Mouse (Mus musculus) forebrain, embryonic 14.5 days (tissue): ENCODE measurements around the gene Grid2ip. TPM values are rescaled to one million over a fixed set of nuclear protein-coding genes. Genes with fewer than 3 reads are reported as not detected.
A peak's percentile ranks its signal among the peaks of the same experiment; 100 is the strongest.

ENCODE experiments used
- ATAC-seq: fragments of 200-750 bp; cut with Nextera tagmentation; 2 replicates; pipeline ENCODE4 v1.8.0; 2017; ENCODE audit warnings: mild to moderate bottlenecking, moderate library complexity
- DNase-seq: peaks from one replicate; pipeline ENCODE4 v3.0.0-alpha.2; 2015; ENCODE audit warnings: low spot score
- H3K27ac ChIP-seq: fragments of 300-500 bp; sonication (generic); 2 replicates; pipeline ENCODE4 v1.5.1; 2014; ENCODE audit warnings: low read depth, mild to moderate bottlenecking, control low read depth, low read length, moderate library complexity
- H3K27me3 ChIP-seq: fragments of 300-500 bp; sonication (generic); replicated peaks from 2 replicates; pipeline ENCODE4 v1.6.1; 2014; ENCODE audit warnings: low read length, control low read depth, mixed read lengths; ENCODE audit not compliant: control insufficient read depth, insufficient read depth
- H3K36me3 ChIP-seq: fragments of 300-500 bp; sonication (generic); 2 replicates; pipeline ENCODE4 v1.6.1; 2014; ENCODE audit warnings: low read length, control low read depth; ENCODE audit not compliant: control insufficient read depth, insufficient read depth
- H3K4me1 ChIP-seq: fragments of 300-500 bp; sonication (generic); 2 replicates; pipeline ENCODE4 v1.6.1; 2014; ENCODE audit warnings: antibody characterized with exemption, low read length, control low read depth; ENCODE audit not compliant: control insufficient read depth, insufficient read depth
- H3K4me2 ChIP-seq: fragments of 300-500 bp; sonication (generic); 2 replicates; pipeline ENCODE4 v1.6.1; 2014; ENCODE audit warnings: mild to moderate bottlenecking, control low read depth, low read length
- H3K4me3 ChIP-seq: fragments of 300-500 bp; sonication (generic); 2 replicates; pipeline ENCODE4 v1.5.1; 2014; ENCODE audit warnings: low read depth, low read length, control low read depth
- H3K9ac ChIP-seq: fragments of 300-500 bp; sonication (generic); 2 replicates; pipeline ENCODE4 v1.6.1; 2014; ENCODE audit warnings: mild to moderate bottlenecking, low read length, control low read depth, moderate library complexity
- H3K9me3 ChIP-seq: fragments of 300-500 bp; sonication (generic); replicated peaks from 2 replicates; pipeline ENCODE4 v1.6.1; 2016; ENCODE audit warnings: low read length, control low read depth, mixed read lengths; ENCODE audit not compliant: control insufficient read depth
- WGBS: fragments of 180-500 bp; shearing (Covaris S2); extraction: QIAGEN DNeasy Blood & Tissue Kit; methylation state at CpG from one replicate; pipeline ENCODE4 v1.1.7; 2014; 5-methylcytosine and 5-hydroxymethylcytosine counted together
- polyA plus RNA-seq: library from polyadenylated mRNA; unstranded; fragments of >200 nt; fragmentation: Nextera tagmentation; extraction: Ambion mirVana; gene quantifications from 2 replicates; pipeline ENCODE4 v1.2.1, GENCODE M21; 2014

The Grid2ip gene
- polyA plus RNA-seq, 1 experiment from 2014 or later, result 0.18 TPM

GRCm38 (mm10) chr5:143401556-143401955, 44.4 kb downstream of the Grid2ip start:
- Histone ChIP-seq H3K4me1 (peaks cover 6% of the 10 kb centered on the region), H3K36me3 (peaks cover 8% of the 10 kb centered on the region; the same call in 1 of the 2 replicates), H3K27me3 (no peaks in the 10 kb centered on the region), H3K9ac (no peak overlapping the region), H3K9me3 (no peaks in the 10 kb centered on the region), H3K4me2 (no peak overlapping the region), H3K27ac (no peak overlapping the region), H3K4me3 (no peak overlapping the region)
- DNase-seq, result no peak
- WGBS, result 75% methylated on average over 2 of the region's 2 CpGs
- no peak for ATAC-seq

- peak; percentile 94 for DNase-seq
- Histone ChIP-seq H3K4me1 (peaks cover 6% of the 10 kb centered on the region), H3K9me3 (no peaks in the 10 kb centered on the region), H3K36me3 (peaks cover 16% of the 10 kb centered on the region; the same call in 1 of the 2 replicates), H3K4me2 (peak within 1 kb of the TSS; percentile 84), H3K27me3 (no peaks in the 10 kb centered on the region), H3K27ac (peak within 1 kb of the TSS; percentile 55; the same call in 1 of the 2 replicates), H3K4me3 (peak within 1 kb of the TSS; percentile 90), H3K9ac (peak within 1 kb of the TSS; percentile 93)
- ATAC-seq, result peak; percentile 98
- under 1% methylated on average over 61 of the region's 72 CpGs for WGBS
Observed at GRCm38 (mm10) chr5:143403221-143404147, 46.3 kb downstream of the Grid2ip start, which contains the start of gene Kdelr2. Kdelr2 (plus strand) TSS chr5:143403838.

GRCm38 (mm10) chr5:143404148-143404930, 47.2 kb downstream of the Grid2ip start:
- peak overlapping the region; percentile 90 for H3K4me3 ChIP-seq
- DNase-seq (peak; percentile 11), ATAC-seq (no peak; the same call in 1 of the 2 replicates)
- 5% methylated on average over 34 of the region's 34 CpGs for WGBS
- no peaks in the 10 kb centered on the region for H3K27me3 ChIP-seq
- H3K4me1 ChIP-seq, result peaks cover 6% of the 10 kb centered on the region
- H3K36me3 ChIP-seq, result peaks cover 16% of the 10 kb centered on the region; the same call in 1 of the 2 replicates
- H3K27ac ChIP-seq, result peak overlapping the region; percentile 55; the same call in 1 of the 2 replicates
- H3K4me2 ChIP-seq, result peak overlapping the region; percentile 84
- peak overlapping the region; percentile 93 for H3K9ac ChIP-seq
- no peaks in the 10 kb centered on the region for H3K9me3 ChIP-seq

- ATAC-seq (no peak), DNase-seq (no peak)
- Histone ChIP-seq H3K9ac (no peak overlapping the region), H3K9me3 (no peaks in the 10 kb centered on the region), H3K27ac (no peak overlapping the region), H3K4me1 (peaks cover 6% of the 10 kb centered on the region), H3K4me3 (no peak overlapping the region), H3K4me2 (peak overlapping the region; percentile 84), H3K36me3 (peaks cover 16% of the 10 kb centered on the region; the same call in 1 of the 2 replicates), H3K27me3 (no peaks in the 10 kb centered on the region)
- 85% methylated on average over 9 of the region's 9 CpGs for WGBS
Observed at GRCm38 (mm10) chr5:143405200-143405599, 48.1 kb downstream of the Grid2ip start.

GRCm38 (mm10) chr5:143406548-143406947, 49.4 kb downstream of the Grid2ip start:
- Histone ChIP-seq H3K4me1 (peaks cover 6% of the 10 kb centered on the region), H3K27ac (no peak overlapping the region), H3K9ac (no peak overlapping the region), H3K4me2 (no peak overlapping the region), H3K9me3 (no peaks in the 10 kb centered on the region), H3K27me3 (no peaks in the 10 kb centered on the region), H3K4me3 (no peak overlapping the region), H3K36me3 (peaks cover 18% of the 10 kb centered on the region; the same call in 1 of the 2 replicates)
- ATAC-seq (no peak), DNase-seq (no peak)
- whole genome bisulfite sequencing, result 94% methylated on average over 9 of the region's 9 CpGs

- 84% methylated on average over 3 of the region's 3 CpGs for WGBS
- no peak overlapping the region for H3K4me2 ChIP-seq
- no peak overlapping the region for H3K4me3 ChIP-seq
- no peak overlapping the region for H3K9ac ChIP-seq
- H3K9me3 ChIP-seq, result no peaks in the 10 kb centered on the region
- peaks cover 37% of the 10 kb centered on the region for H3K36me3 ChIP-seq
- H3K27ac ChIP-seq, result no peak overlapping the region
- H3K27me3 ChIP-seq, result no peaks in the 10 kb centered on the region
- no peak for DNase-seq
- peaks cover 6% of the 10 kb centered on the region for H3K4me1 ChIP-seq
- ATAC-seq, result no peak
Observed at GRCm38 (mm10) chr5:143409239-143409638, 52.1 kb downstream of the Grid2ip start.

- DNase-seq, result no peak
- H3K4me2 ChIP-seq, result no peak overlapping the region
- H3K36me3 ChIP-seq, result peaks cover 42% of the 10 kb centered on the region
- H3K27me3 ChIP-seq, result no peaks in the 10 kb centered on the region
- no peak overlapping the region for H3K27ac ChIP-seq
- no peak for ATAC-seq
- H3K9me3 ChIP-seq, result no peaks in the 10 kb centered on the region
- H3K9ac ChIP-seq, result no peak overlapping the region
- no peaks in the 10 kb centered on the region for H3K4me1 ChIP-seq
- H3K4me3 ChIP-seq, result no peak overlapping the region
- 90% methylated on average over 4 of the region's 4 CpGs for WGBS
Observed at GRCm38 (mm10) chr5:143410841-143411395, 53.8 kb downstream of the Grid2ip start.

GRCm38 (mm10) chr5:143421484-143421883, 64.3 kb downstream of the Grid2ip start:
- 89% methylated on average over 4 of the region's 4 CpGs for WGBS
- Histone ChIP-seq H3K4me2 (no peak overlapping the region), H3K27me3 (no peaks in the 10 kb centered on the region), H3K27ac (no peak overlapping the region), H3K36me3 (peaks cover 54% of the 10 kb centered on the region), H3K9ac (no peak overlapping the region), H3K9me3 (no peaks in the 10 kb centered on the region), H3K4me3 (no peak overlapping the region), H3K4me1 (no peaks in the 10 kb centered on the region)
- DNase-seq (no peak), ATAC-seq (no peak)
